Mouse (Mus musculus) brain, embryonic 14.5 days (tissue): ENCODE data around the gene Sfrp2. TPM values are rescaled to one million over a fixed set of nuclear protein-coding genes. Genes with fewer than 3 reads are reported as not detected.
A peak's percentile ranks its signal among the peaks of the same experiment; 100 is the strongest.

Experiments
- DNase-seq: peaks from one replicate; pipeline ENCODE4 v3.0.0-alpha.2; 2011; ENCODE audit warnings: low read depth
- CTCF ChIP-seq: fragments of 200-500 bp; IDR thresholded peaks from 2 replicates; pipeline ENCODE4 v1.5.1; 2012; ENCODE audit warnings: inconsistent platforms, mild to moderate bottlenecking, moderate library complexity, borderline replicate concordance; ENCODE audit not compliant: insufficient read depth, insufficient read length; ENCODE audit errors: extremely low read depth
- POLR2A ChIP-seq: fragments of 200-500 bp; IDR thresholded peaks from 2 replicates; pipeline ENCODE4 v1.6.1; 2012; ENCODE audit warnings: mild to moderate bottlenecking, inconsistent platforms, borderline replicate concordance; ENCODE audit not compliant: poor library complexity, insufficient read depth, insufficient read length, severe bottlenecking; ENCODE audit errors: extremely low read depth
- polyA plus RNA-seq: library from polyadenylated mRNA; depleted of rRNA; stranded (reverse); fragments of >200 nt; gene quantifications from 2 replicates; pipeline ENCODE4 v1.2.3, GENCODE M21; 2012; rRNA removed

The Sfrp2 gene
- polyA plus RNA-seq, result 88.4 and 106 TPM in 2 replicates

DNA sequence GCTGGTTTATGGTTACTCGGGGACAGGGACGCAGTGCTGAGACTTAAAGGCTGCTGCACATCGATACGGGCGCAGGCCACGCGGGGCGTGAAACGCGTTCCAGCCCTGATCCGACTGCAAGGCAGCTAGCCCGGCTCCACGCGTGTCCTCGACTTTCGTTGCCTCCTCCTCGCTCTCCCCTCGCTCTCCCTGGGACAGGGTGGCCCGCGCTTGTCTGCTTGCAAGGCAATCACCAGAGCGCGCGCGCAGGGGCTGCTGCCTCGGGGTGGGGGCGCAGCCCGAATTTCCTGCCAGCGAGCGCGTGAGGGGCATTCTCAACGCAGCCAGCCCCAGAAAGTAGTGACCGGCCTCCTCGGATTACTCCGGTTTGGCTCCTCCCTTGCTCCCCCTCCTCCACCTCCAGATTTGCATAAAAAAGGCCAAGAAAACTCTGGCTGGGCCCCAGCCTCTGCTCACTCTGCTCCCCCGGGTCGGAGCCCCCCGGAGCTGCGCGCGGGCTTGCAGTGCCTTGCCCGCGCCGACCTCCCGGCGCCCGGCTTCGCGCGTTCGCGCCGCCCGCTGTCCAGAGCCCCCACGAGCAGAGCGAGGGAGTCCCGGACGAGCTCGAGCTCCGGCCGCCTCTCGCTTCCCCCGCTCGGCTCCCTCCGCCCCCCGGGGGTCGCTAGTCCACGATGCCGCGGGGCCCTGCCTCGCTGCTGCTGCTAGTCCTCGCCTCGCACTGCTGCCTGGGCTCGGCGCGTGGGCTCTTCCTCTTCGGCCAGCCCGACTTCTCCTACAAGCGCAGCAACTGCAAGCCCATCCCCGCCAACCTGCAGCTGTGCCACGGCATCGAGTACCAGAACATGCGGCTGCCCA, at the start of gene Sfrp2:
TSS of gene Sfrp2 (plus strand) at position 451 of the 855 bp plus-strand sequence.
- TF ChIP-seq POLR2A (peak; percentile 45), CTCF (no peak)

DNA sequence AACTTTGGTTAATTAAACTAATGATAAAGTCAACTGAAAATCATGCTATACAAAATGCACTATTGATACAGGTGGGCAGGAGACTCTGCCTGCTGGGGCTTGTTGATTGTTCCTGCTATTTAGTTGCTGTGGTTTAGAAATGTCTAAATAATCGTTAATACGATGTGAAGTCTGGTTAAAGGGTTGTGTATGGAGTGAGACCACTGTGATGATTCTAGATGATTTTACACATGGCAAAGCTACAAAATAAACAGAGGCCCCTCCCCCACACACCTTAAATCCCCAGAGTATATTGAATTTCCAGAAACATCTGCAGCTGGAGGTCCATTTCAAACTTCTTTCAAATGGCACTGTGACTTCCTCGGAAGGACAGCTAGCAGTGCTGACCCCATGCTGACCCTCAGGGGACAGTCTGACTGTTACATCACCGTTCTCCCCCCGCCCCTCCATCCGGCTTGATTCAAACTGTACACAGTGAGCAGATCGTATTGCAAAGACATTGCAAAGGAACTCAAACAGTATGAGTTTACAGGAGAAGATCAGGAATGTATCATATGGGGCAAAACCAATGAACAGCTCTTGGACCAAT, 48.4 kb upstream of the Sfrp2 start:
- TF ChIP-seq POLR2A (no peak), CTCF (no peak)
- DNase-seq, result no peak

More for the DNA sequence above, at the start of gene Sfrp2:
- DNase-seq, result peak; percentile 95

DNA sequence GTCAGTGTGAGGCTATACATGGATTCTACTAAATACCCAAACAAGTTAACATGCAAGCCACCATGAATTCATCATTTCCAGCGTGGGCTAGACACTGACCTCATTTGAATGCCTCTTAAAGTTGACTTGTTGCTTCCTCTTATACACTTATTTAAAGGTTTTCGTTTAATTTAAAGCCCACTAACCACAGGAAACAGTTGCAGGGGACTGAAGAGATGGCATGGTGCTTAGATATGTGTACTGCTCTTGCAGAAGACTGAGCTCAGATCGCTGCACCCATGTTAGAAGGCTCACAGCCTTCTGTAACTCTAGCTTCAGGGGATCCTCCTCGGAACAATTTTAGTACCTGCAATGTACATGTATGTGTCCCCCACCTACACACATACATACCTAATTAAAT, 47.5 kb upstream of the Sfrp2 start:
- TF ChIP-seq POLR2A, result no peak
- no peak for DNase-seq

DNA sequence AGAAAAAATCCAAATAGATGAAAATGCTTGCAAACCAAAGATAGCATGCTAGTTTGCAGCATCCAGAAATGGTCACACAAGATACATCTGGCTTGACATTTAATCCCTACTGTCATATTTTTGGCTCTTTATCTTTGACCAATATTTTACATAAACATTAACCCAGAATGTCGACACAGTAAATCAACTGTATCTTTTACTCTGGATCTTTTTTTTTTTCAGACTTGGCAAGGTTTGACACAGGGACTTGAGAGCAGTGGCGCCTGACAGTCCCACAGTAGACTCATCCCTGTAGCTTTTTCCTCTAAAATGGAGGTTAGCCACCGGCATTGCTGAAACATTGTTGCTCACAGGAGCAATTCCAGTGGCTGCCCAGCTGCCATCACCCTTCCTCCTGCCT, 37.9 kb upstream of the Sfrp2 start:
- no peak for TF ChIP-seq CTCF
- no peak for TF ChIP-seq POLR2A
- no peak for DNase-seq

DNA sequence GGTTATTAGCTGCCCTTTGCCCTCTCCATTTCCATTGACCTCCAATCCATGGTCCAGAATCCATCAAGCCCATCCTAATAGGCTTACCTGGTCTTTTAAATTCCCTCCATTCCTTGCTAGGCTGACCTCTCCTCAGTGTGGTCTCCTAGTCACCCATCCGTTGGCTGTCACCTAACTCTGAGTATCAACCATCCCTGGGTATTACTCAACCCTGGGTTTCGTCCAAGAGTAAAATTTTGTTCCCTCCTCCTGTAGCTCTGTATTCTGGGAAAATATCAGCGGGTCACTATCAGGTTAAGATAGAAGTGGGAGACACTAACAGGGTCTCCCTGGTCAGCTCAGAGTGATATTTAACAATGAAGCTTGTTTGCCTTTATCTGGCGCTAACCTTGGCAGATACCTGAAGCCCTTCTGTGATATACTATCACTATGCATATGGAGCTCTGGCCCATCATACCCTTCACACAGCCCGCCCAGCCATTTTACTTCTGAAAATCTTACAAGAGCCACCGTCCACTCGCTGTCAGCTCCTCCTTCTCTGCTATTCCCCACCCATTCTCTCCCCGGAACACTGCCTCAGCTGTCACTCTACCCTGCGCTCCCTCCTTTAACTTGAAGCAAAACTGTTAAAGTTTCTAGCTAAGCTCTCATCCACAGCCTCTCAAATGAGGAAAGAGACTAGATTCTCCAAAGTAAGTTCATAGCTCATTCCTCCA, 37.3 kb upstream of the Sfrp2 start:
- TF ChIP-seq CTCF, result no peak
- TF ChIP-seq POLR2A, result no peak

DNA sequence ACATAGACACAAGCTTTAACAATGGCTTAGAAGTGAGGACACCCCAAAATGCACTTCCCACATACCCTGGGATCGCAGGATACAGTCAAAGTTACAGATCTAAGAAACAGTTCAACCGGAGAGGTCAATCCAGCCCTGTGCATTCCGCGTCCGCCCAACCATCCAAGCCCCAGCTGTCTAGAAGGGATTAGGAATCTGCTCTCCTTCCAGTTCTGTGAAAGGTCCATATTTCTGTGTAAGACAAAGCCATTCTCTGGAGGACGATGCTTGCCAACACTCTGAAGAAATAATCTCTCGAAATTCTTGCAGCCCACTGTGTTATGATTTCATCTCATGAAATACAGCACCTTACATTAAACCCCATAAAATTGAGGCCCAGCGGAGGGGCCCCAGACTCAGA, 32.1 kb upstream of the Sfrp2 start:
- TF ChIP-seq POLR2A (no peak), CTCF (no peak)

More for the DNA sequence above, 37.3 kb upstream of the Sfrp2 start:
- no peak for DNase-seq

DNA sequence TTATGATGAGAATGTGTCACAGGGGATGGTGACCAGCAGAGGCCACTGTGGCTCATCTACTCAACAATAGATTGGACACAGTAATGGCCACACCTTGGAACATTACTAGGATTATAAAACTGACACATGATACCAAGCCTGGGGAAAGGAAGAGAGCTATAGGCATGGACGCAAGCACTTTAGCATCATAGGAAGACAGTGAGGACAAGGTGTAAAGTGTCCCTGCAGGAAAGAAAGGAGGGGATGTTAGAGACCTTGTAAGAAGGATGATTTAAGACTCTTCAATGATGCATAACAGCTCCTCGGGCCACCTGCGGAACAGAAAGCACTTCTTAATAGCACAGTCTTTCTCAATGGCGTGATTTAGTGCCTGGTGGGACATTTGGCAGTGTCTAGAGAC, 29.1 kb upstream of the Sfrp2 start:
- TF ChIP-seq CTCF, result no peak
- no peak for TF ChIP-seq POLR2A
- no peak for DNase-seq

More for the DNA sequence above, 32.1 kb upstream of the Sfrp2 start:
- no peak for DNase-seq

DNA sequence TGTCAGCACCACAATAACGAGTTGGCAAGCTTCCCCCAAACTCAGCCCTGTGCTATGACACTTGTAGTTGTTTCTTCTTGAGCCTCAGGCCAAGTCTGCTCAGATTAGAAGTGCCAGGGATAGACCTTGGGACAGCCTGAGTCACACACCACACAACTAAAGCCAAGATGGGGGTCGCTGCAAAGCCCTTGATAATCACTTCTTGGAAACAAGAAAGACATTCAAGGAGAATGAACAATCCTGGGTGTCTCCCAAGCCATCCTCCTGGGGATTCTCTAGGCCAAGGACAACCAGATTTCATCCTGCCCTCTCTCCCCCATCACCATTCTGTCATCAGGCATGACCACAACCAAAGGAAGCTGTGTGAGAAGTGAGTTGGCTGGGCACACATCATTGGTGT, 25.9 kb upstream of the Sfrp2 start:
- DNase-seq, result no peak
- TF ChIP-seq POLR2A (no peak), CTCF (no peak)

DNA sequence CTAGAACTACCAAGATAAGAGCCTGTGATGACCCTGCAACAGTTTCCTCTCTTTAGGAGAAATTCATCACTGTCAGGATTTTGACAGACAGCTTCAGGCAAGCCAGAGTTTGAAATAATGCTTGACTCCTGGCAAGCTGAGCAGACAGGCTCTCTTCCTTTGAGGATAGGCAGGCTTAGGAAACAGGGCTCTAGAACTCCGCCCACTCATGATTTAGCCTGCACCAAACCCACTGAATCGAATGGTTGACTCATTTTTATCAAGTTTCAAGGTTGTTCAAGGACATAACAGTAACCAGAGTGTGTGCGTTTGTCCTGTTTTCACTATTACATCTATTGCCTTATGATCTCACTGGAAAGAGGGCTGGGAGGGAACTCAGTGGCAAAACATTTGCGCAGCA, 18.8 kb upstream of the Sfrp2 start:
- no peak for DNase-seq
- TF ChIP-seq POLR2A (no peak), CTCF (no peak)

DNA sequence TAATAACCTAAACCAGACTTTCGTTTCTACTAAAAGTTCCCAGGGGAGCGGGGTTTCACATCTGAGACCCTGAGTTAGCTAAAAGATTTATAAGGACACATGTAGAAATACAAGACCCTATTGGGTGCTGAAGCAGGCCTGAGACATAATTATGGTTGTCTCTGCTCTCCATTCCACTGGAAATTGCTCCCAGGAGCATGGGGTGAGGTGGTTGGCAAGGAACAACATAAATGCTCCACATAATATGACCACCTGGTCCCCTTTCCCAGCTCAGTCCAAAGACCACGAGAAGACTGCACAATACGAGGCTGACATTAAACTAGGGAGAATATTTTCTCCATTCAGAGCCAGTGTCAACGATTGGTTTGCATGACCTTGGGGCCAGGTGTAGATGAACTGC, 18.2 kb upstream of the Sfrp2 start:
- TF ChIP-seq POLR2A, result no peak
- TF ChIP-seq CTCF, result no peak

DNA sequence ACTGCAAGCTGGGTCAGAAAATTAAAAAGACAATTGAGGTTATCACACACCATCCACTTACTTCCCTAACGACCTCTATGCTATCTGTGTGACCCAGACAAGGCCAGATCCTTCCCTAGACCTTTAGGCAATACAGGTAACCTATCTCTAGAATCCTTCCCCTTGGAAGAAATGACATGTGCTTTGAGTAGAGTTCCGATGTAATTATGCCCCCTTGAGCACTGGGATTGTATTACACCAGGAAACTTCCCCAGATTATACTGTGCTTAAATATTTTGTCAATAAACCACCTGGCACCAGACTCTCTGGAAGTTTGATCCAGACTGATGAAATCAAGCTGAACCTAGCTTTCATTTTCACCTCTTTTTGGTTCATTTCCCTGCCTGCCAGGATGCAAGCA, 14.5 kb upstream of the Sfrp2 start:
- TF ChIP-seq POLR2A, result no peak
- TF ChIP-seq CTCF, result no peak
- no peak for DNase-seq

More for the DNA sequence above, 18.2 kb upstream of the Sfrp2 start:
- no peak for DNase-seq
